ENCODE assay signal across 8 mouse cellular contexts in the genomic region with DNA sequence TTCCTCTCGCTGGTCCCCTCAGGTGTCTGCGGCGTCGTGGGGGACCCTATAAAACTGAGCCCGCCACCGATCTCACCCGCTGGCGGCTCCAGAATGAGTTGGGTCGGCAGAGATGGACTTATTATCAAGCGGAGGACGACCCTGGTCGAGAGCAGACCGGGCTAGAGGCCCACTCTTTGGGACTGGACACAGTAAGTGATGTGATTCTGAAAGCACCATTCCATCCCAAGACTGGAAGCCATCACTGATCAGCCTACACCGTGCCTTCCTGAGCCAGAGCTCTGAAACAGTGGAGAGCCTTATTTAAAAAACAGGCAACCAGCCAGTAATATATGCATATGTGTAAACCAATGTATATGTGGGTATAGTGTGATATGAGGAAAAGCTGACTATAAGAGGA. TPM values are rescaled to one million over a fixed set of nuclear protein-coding genes. Genes with fewer than 3 reads are reported as not detected.
A peak's percentile ranks its signal among the peaks of the same experiment; 100 is the strongest.
DNase-seq lines count a peak whose midpoint lies in the region; ATAC-seq lines count a peak whose summit lies in the region.

No protein-coding gene starts in this region.

- DNase-seq in kidney, postnatal 25 days = no peak
- peak; percentile 10 for DNase-seq in brain, adult 2 months (ENCODE audit: low read depth, low spot score)
- DNase-seq in hindbrain, embryonic 14.5 days (ENCODE audit: low spot score) = no peak
- DNase-seq in right cerebral cortex, postnatal 10 days (ENCODE audit: low spot score in 2 of 2) = no peak
- DNase-seq in adrenal gland, adult 2 months = no peak
- no peak for DNase-seq in natural killer cell, adult 2 months (ENCODE audit: low spot score in 2 of 2)

- peak overlapping the region; percentile 65 for H3K9ac ChIP-seq in kidney, embryonic 15.5 days
- peak overlapping the region; percentile 78 for H3K9ac ChIP-seq in hindbrain, embryonic 14.5 days
- peak overlapping the region; percentile 83 for H3K9ac ChIP-seq in midbrain, embryonic 16.5 days (ENCODE audit: low read depth, low read length)

- peak overlapping the region; percentile 73 for H3K27ac ChIP-seq in kidney, embryonic 15.5 days
- H3K27ac ChIP-seq in hindbrain, embryonic 14.5 days = peak overlapping the region; percentile 77
- peak overlapping the region; percentile 86 for H3K27ac ChIP-seq in midbrain, embryonic 16.5 days (ENCODE audit: low read length)

- peaks cover 9% of the 10 kb centered on the region for H3K4me1 ChIP-seq in kidney, embryonic 15.5 days
- peaks cover 20% of the 10 kb centered on the region; the same call in 1 of the 2 replicates for H3K4me1 ChIP-seq in hindbrain, embryonic 14.5 days (replicated peaks; ENCODE audit: control insufficient read depth, insufficient read depth, low read length)
- H3K4me1 ChIP-seq in midbrain, embryonic 16.5 days (ENCODE audit: control insufficient read depth, insufficient read depth, low read length) = peaks cover 29% of the 10 kb centered on the region

- H3K36me3 ChIP-seq in kidney, embryonic 15.5 days = peaks cover 28% of the 10 kb centered on the region
- H3K36me3 ChIP-seq in hindbrain, embryonic 14.5 days (replicated peaks; ENCODE audit: control insufficient read depth, insufficient read depth) = peaks cover 31% of the 10 kb centered on the region
- H3K36me3 ChIP-seq in midbrain, embryonic 16.5 days (ENCODE audit: control insufficient read depth, insufficient read depth, low read length) = peaks cover 11% of the 10 kb centered on the region

- peak; percentile 27; the same call in 1 of the 2 replicates for ATAC-seq in kidney, embryonic 15.5 days (replicated peaks; ENCODE audit: low FRiP score)
- 0 out of 2 replicates have a peak, but pooled peaks have one; percentile 18 for ATAC-seq in hindbrain, embryonic 14.5 days (ENCODE audit: low FRiP score)
- ATAC-seq in midbrain, embryonic 16.5 days = peak; percentile 60

- H3K4me2 ChIP-seq in kidney, embryonic 15.5 days = peak overlapping the region; percentile 92
- H3K4me2 ChIP-seq in hindbrain, embryonic 14.5 days (replicated peaks) = peak overlapping the region; percentile 65
- H3K4me2 ChIP-seq in midbrain, embryonic 16.5 days (ENCODE audit: low read length) = peak overlapping the region; percentile 86

- H3K9me3 ChIP-seq in kidney, embryonic 15.5 days (replicated peaks) = no peaks in the 10 kb centered on the region
- no peaks in the 10 kb centered on the region for H3K9me3 ChIP-seq in hindbrain, embryonic 14.5 days (ENCODE audit: control insufficient read depth, low read length)
- no peaks in the 10 kb centered on the region for H3K9me3 ChIP-seq in midbrain, embryonic 16.5 days (replicated peaks; ENCODE audit: control insufficient read depth, low read length, poor library complexity, severe bottlenecking)

- under 1% methylated on average over 14 of the region's 14 CpGs for WGBS in kidney, embryonic 15.5 days
- 1% methylated on average over 14 of the region's 14 CpGs for WGBS in hindbrain, embryonic 14.5 days
- WGBS in midbrain, embryonic 16.5 days = 0% methylated on average over 14 of the region's 14 CpGs

- H3K4me3 ChIP-seq in kidney, embryonic 15.5 days (replicated peaks) = peak overlapping the region; percentile 75
- H3K4me3 ChIP-seq in hindbrain, embryonic 14.5 days (replicated peaks; ENCODE audit: low read length) = peak overlapping the region; percentile 75
- peak overlapping the region; percentile 79 for H3K4me3 ChIP-seq in midbrain, embryonic 16.5 days (ENCODE audit: low read depth, low read length)

- no peaks in the 10 kb centered on the region for H3K27me3 ChIP-seq in kidney, embryonic 15.5 days
- no peaks in the 10 kb centered on the region for H3K27me3 ChIP-seq in hindbrain, embryonic 14.5 days (ENCODE audit: control insufficient read depth, insufficient read depth, low read length)
- H3K27me3 ChIP-seq in midbrain, embryonic 16.5 days (ENCODE audit: control insufficient read depth, insufficient read depth, low read depth, low read length) = no peaks in the 10 kb centered on the region

RNA-seq across cellular contexts. Expression of a gene that starts 0.4 kb away (rescaled TPM):
- 19.0 and 27.4 TPM in 2 replicates for polyA plus RNA-seq in kidney, embryonic 15.5 days (2015; fragmentation: Nextera tagmentation; extraction: Ambion mirVana)
- 36.2 and 39.9 TPM in 2 replicates for polyA plus RNA-seq in hindbrain, embryonic 14.5 days (2014; fragmentation: Nextera tagmentation; extraction: Ambion mirVana)
- polyA plus RNA-seq in midbrain, embryonic 16.5 days (2015; fragmentation: Nextera tagmentation; extraction: Ambion mirVana) = 44.6 and 45.7 TPM in 2 replicates
- total RNA-seq in adrenal gland, adult 2 months (2021) = 10 to 100 TPM; 55.1 to 81.0 TPM
- polyA plus RNA-seq in adrenal gland, adult 2 months (2012; rRNA removed) = 51.5 and 78.9 TPM in 2 replicates

RNA-seq across cellular contexts. Expression of a gene that starts 30.2 kb away (rescaled TPM):
- not detected in 2 replicates for polyA plus RNA-seq in kidney, embryonic 15.5 days (2015; fragmentation: Nextera tagmentation; extraction: Ambion mirVana)
- polyA plus RNA-seq in hindbrain, embryonic 14.5 days (2014; fragmentation: Nextera tagmentation; extraction: Ambion mirVana) = not detected in 2 replicates
- polyA plus RNA-seq in midbrain, embryonic 16.5 days (2015; fragmentation: Nextera tagmentation; extraction: Ambion mirVana) = 0.16 TPM in 1 of 2 replicates, not detected in the other
- not detected for total RNA-seq in adrenal gland, adult 2 months (2021)
- 0.08 TPM in 1 of 2 replicates, not detected in the other for polyA plus RNA-seq in adrenal gland, adult 2 months (2012; rRNA removed)

RNA-seq across cellular contexts. Expression of a gene that starts 43.6 kb away (rescaled TPM):
- polyA plus RNA-seq in kidney, embryonic 15.5 days (2015; fragmentation: Nextera tagmentation; extraction: Ambion mirVana) = 0.66 and 0.97 TPM in 2 replicates
- not detected in 2 replicates for polyA plus RNA-seq in hindbrain, embryonic 14.5 days (2014; fragmentation: Nextera tagmentation; extraction: Ambion mirVana)
- 0.09 TPM in 1 of 2 replicates, not detected in the other for polyA plus RNA-seq in midbrain, embryonic 16.5 days (2015; fragmentation: Nextera tagmentation; extraction: Ambion mirVana)
- total RNA-seq in adrenal gland, adult 2 months (2021) = under 1 TPM in 1 of 2 experiments, not detected in 1; 0.95 TPM
- polyA plus RNA-seq in adrenal gland, adult 2 months (2012; rRNA removed) = 0.33 TPM in 1 of 2 replicates, not detected in the other
